13 mouse cellular contexts compared by ENCODE assay signal in the genomic region with DNA sequence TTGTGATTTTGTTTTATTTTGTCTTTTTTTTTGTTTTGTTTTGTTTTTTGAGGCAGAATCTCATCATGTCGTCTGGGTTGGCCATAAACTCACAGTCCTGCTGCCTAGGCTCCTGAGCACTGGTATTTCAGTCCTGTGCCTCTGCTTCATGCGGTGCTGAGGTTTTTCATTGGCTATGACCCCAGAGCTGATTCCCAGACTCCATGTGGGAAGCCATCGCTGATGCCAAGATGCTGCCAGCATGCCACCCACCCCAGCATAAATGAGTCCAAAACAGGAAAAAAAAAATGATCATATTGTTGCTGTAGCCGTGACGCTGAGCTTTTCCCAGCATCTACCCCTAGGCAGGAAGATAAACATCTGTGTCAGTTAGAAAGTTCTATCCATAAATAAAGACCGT.
A peak's percentile ranks its signal among the peaks of the same experiment; 100 is the strongest.
DNase-seq lines count a peak whose midpoint lies in the region.
"Had no signal": no experiment of that assay in that cellular context is flagged by ENCODE, and none has a peak within 500 bp of the region (broad histone marks: within the 10 kb centered on the region; RNA-seq: fewer than 3 reads in every experiment).

No protein-coding gene starts in this region.

- DNase-seq in layer of hippocampus, adult 11-12 months (ENCODE audit: low spot score): peak; percentile 24
- DNase-seq in layer of hippocampus, adult 9-10 months (ENCODE audit: low spot score): no peak
- DNase-seq in cerebellum, adult 11-12 months: peak; percentile 54
- peak; percentile 77 to 88 for DNase-seq in cerebellum, postnatal 10 days
- peak; percentile 25 to 29 for DNase-seq in layer of hippocampus, postnatal 36 days
- DNase-seq in lung, postnatal 36 days: no peak
- no peak for DNase-seq in adrenal gland, postnatal 4 days (ENCODE audit: low spot score in 2 of 2)
- DNase-seq: adrenal gland, postnatal 14 days; gastrocnemius, postnatal 14 days; kidney, adult 9 months; midbrain, embryonic 14.5 days; retina, postnatal 1 day; thymus, adult 2 months had no signal

Comparison
In these comparisons a context has a peak if more than half of its experiments do, and no peak if none do; other contexts are left out.
1. DNase-seq: peak in layer of hippocampus, adult 11-12 months (single experiment), cerebellum, adult 11-12 months (single experiment), cerebellum, postnatal 10 days (2 of 2) and layer of hippocampus, postnatal 36 days (2 of 2); none in layer of hippocampus, adult 9-10 months (single experiment), lung, postnatal 36 days (single experiment) and adrenal gland, postnatal 4 days (0 of 2).